Mouse (Mus musculus) olfactory bulb, adult 2 months (tissue): Measurements from ENCODE around the gene Hivep3. TPM values are rescaled to one million over a fixed set of nuclear protein-coding genes. Genes with fewer than 3 reads are reported as not detected.
A peak's percentile ranks its signal among the peaks of the same experiment; 100 is the strongest.

ENCODE experiments used
- H3K27ac ChIP-seq: fragments of 200-500 bp; 2 replicates; pipeline ENCODE4 v1.5.1; 2012; ENCODE audit warnings: low read depth, low read length; ENCODE audit not compliant: insufficient read depth
- H3K4me1 ChIP-seq: fragments of 200-500 bp; 2 replicates; pipeline ENCODE4 v1.6.1; 2012; ENCODE audit warnings: low read length; ENCODE audit not compliant: control insufficient read depth, insufficient read depth
- H3K4me3 ChIP-seq: fragments of 200-500 bp; 2 replicates; pipeline ENCODE4 v1.5.1; 2012; ENCODE audit warnings: mild to moderate bottlenecking, low read depth, low read length, moderate library complexity; ENCODE audit not compliant: insufficient read depth
- CTCF ChIP-seq: fragments of 200-500 bp; IDR thresholded peaks from 2 replicates; pipeline ENCODE4 v1.5.1; 2012; ENCODE audit warnings: low read depth, mild to moderate bottlenecking, low read length, moderate library complexity; ENCODE audit not compliant: insufficient read depth
- POLR2A ChIP-seq: fragments of 200-500 bp; IDR thresholded peaks from 2 replicates; pipeline ENCODE4 v1.6.1; 2012; ENCODE audit warnings: mild to moderate bottlenecking, low read depth, low read length, moderate library complexity; ENCODE audit not compliant: insufficient read depth
- WGBS: fragments of 180-500 bp; shearing (Covaris S2); methylation state at CpG from one replicate; pipeline ENCODE4 v1.1.7; 2018; 5-methylcytosine and 5-hydroxymethylcytosine counted together
- polyA plus RNA-seq: library from polyadenylated mRNA; stranded (reverse); fragments of >200 nt; gene quantifications from 2 replicates; pipeline ENCODE4 v1.2.4, GENCODE M21; 2012; ENCODE audit warnings: low replicate concordance; ENCODE audit not compliant: missing spikeins, insufficient read depth, insufficient read length

Hivep3 gene
- polyA plus RNA-seq, 1 experiment: 55.7 TPM

GRCm38 (mm10) chr4:120045131-120045537 lies 311.6 kb downstream of the Hivep3 start:
- H3K27ac ChIP-seq: peak overlapping the region; percentile 47
- TF ChIP-seq CTCF: no peak
- no peak for TF ChIP-seq POLR2A
- peaks cover 32% of the 10 kb centered on the region for H3K4me1 ChIP-seq
- 23% methylated on average over 5 of the region's 5 CpGs for WGBS
- H3K4me3 ChIP-seq: no peak overlapping the region

GRCm38 (mm10) chr4:120045871-120046270 lies 312.3 kb downstream of the Hivep3 start:
- 67% methylated on average over 7 of the region's 7 CpGs for WGBS
- peak overlapping the region; percentile 47 for H3K27ac ChIP-seq

GRCm38 (mm10) chr4:120047060-120047459 lies 313.5 kb downstream of the Hivep3 start:
- Histone ChIP-seq H3K4me3 (no peak overlapping the region), H3K27ac (peak overlapping the region; percentile 76), H3K4me1 (peaks cover 35% of the 10 kb centered on the region)
- no peak for TF ChIP-seq CTCF
- no peak for TF ChIP-seq POLR2A
- 35% methylated on average over 4 of the region's 4 CpGs for WGBS

More at GRCm38 (mm10) chr4:120045871-120046270, 312.3 kb downstream of the Hivep3 start:
- peaks cover 32% of the 10 kb centered on the region for H3K4me1 ChIP-seq
- TF ChIP-seq CTCF (no peak), POLR2A (no peak)
- no peak overlapping the region for H3K4me3 ChIP-seq

- H3K4me1 ChIP-seq: peaks cover 36% of the 10 kb centered on the region
- no peak overlapping the region for H3K27ac ChIP-seq
- H3K4me3 ChIP-seq: no peak overlapping the region
- TF ChIP-seq POLR2A: no peak
- TF ChIP-seq CTCF: no peak
- 92% methylated on average over 4 of the region's 4 CpGs for WGBS
Observed at GRCm38 (mm10) chr4:120048274-120048673, 314.7 kb downstream of the Hivep3 start.

GRCm38 (mm10) chr4:120049857-120050256 lies 316.3 kb downstream of the Hivep3 start:
- Histone ChIP-seq H3K27ac (no peak overlapping the region), H3K4me3 (no peak overlapping the region), H3K4me1 (peaks cover 38% of the 10 kb centered on the region)
- TF ChIP-seq CTCF (no peak), POLR2A (no peak)
- WGBS: 86% methylated on average over 3 of the region's 3 CpGs

- TF ChIP-seq POLR2A (no peak), CTCF (no peak)
- H3K27ac ChIP-seq: no peak overlapping the region
- peaks cover 15% of the 10 kb centered on the region for H3K4me1 ChIP-seq
- no peak overlapping the region for H3K4me3 ChIP-seq
Observed at GRCm38 (mm10) chr4:120052481-120052880, 318.9 kb downstream of the Hivep3 start.

GRCm38 (mm10) chr4:120053026-120054005 lies 319.7 kb downstream of the Hivep3 start:
- WGBS: 95% methylated on average over 11 of the region's 11 CpGs
- Histone ChIP-seq H3K27ac (no peak overlapping the region), H3K4me1 (peaks cover 11% of the 10 kb centered on the region), H3K4me3 (no peak overlapping the region)
- TF ChIP-seq CTCF (no peak), POLR2A (no peak)

- TF ChIP-seq CTCF (no peak), POLR2A (no peak)
- 75% methylated on average over 9 of the region's 9 CpGs for WGBS
- Histone ChIP-seq H3K4me1 (peaks cover 10% of the 10 kb centered on the region), H3K4me3 (no peak overlapping the region), H3K27ac (no peak overlapping the region)
Observed at GRCm38 (mm10) chr4:120054145-120054544, 320.6 kb downstream of the Hivep3 start.

GRCm38 (mm10) chr4:120056451-120056850 lies 322.9 kb downstream of the Hivep3 start:
- Histone ChIP-seq H3K27ac (no peak overlapping the region), H3K4me1 (peaks cover 14% of the 10 kb centered on the region), H3K4me3 (no peak overlapping the region)
- 95% methylated on average over 9 of the region's 9 CpGs for WGBS
- TF ChIP-seq POLR2A (no peak), CTCF (no peak)

- peaks cover 18% of the 10 kb centered on the region for H3K4me1 ChIP-seq
- H3K4me3 ChIP-seq: no peak overlapping the region
- H3K27ac ChIP-seq: no peak overlapping the region
- TF ChIP-seq POLR2A: no peak
- TF ChIP-seq CTCF: no peak
- WGBS: 86% methylated on average over 8 of the region's 8 CpGs
Observed at GRCm38 (mm10) chr4:120057529-120057928, 323.9 kb downstream of the Hivep3 start.
